In genomic region chr11:97777129-97777529, GRCm38 (mm10) we compare ENCODE assay signal across 10 mouse cellular contexts. TPM values are rescaled to one million over a fixed set of nuclear protein-coding genes. Genes with fewer than 3 reads are reported as not detected.
DNase-seq lines count a peak whose midpoint lies in the region; ATAC-seq and TF ChIP-seq lines count a peak whose summit lies in the region.
"Had no signal": no experiment of that assay in that cellular context is flagged by ENCODE, and none has a peak within 500 bp of the region (broad histone marks: within the 10 kb centered on the region; RNA-seq: fewer than 3 reads in every experiment).

No protein-coding gene starts in this region.

- no peak for TF ChIP-seq POLR2A in spleen, adult 2 months (IDR thresholded peaks at IDR 0.05; ENCODE audit: low read depth, low read length)

- H3K27me3 ChIP-seq in spleen, adult 2 months (ENCODE audit: control insufficient read depth, insufficient read depth, low read length), result no peaks in the 10 kb centered on the region
- no peaks in the 10 kb centered on the region for H3K27me3 ChIP-seq in kidney, postnatal 0 days (ENCODE audit: insufficient read depth, low read length)
- H3K27me3 ChIP-seq: heart, embryonic 13.5 days; neural tube, embryonic 12.5 days had no signal

- ATAC-seq in kidney, postnatal 0 days (replicated peaks; ENCODE audit: low FRiP score, low read depth), result peak; percentile 12; the same call in 1 of the 2 replicates
- no peak for ATAC-seq in erythroblast, adult 5-6 weeks (replicated peaks; ENCODE audit: low FRiP score, poor library complexity, severe bottlenecking)

- H3K36me3 ChIP-seq in spleen, adult 2 months (ENCODE audit: control insufficient read depth, insufficient read depth, low read length), result peaks cover 34% of the 10 kb centered on the region
- H3K36me3 ChIP-seq in kidney, postnatal 0 days (ENCODE audit: insufficient read depth, low read length), result peaks cover 42% of the 10 kb centered on the region

- H3K4me2 ChIP-seq in kidney, postnatal 0 days (ENCODE audit: low read length), result no peak overlapping the region
- H3K4me2 ChIP-seq: heart, embryonic 13.5 days; neural tube, embryonic 12.5 days had no signal

- WGBS in spleen, adult 2 months, result 61% methylated on average over 2 of the region's 2 CpGs
- 40% methylated on average over 2 of the region's 2 CpGs for WGBS in kidney, postnatal 0 days

- no peak overlapping the region for H3K4me3 ChIP-seq in spleen, adult 2 months (ENCODE audit: extremely low read depth, insufficient read depth, insufficient read length)
- H3K4me3 ChIP-seq in kidney, postnatal 0 days (replicated peaks; ENCODE audit: low read depth, low read length), result no peak overlapping the region
- H3K4me3 ChIP-seq: heart, embryonic 13.5 days; neural tube, embryonic 12.5 days had no signal

- no peak overlapping the region for H3K27ac ChIP-seq in spleen, adult 2 months (ENCODE audit: insufficient read depth, low read length)
- H3K27ac ChIP-seq in kidney, postnatal 0 days, result no peak overlapping the region
- H3K27ac ChIP-seq: heart, embryonic 13.5 days; neural tube, embryonic 12.5 days had no signal

- no peaks in the 10 kb centered on the region for H3K9me3 ChIP-seq in kidney, postnatal 0 days (replicated peaks; ENCODE audit: low read length)
- H3K9me3 ChIP-seq: heart, embryonic 13.5 days; neural tube, embryonic 12.5 days had no signal

- peaks cover 7% of the 10 kb centered on the region; the same call in 1 of the 2 replicates for H3K4me1 ChIP-seq in spleen, adult 2 months (ENCODE audit: control insufficient read depth, insufficient read depth, insufficient read length)
- H3K4me1 ChIP-seq in kidney, postnatal 0 days (replicated peaks; ENCODE audit: insufficient read depth, low read length), result peaks cover 3% of the 10 kb centered on the region; the same call in 1 of the 2 replicates

- peak; percentile 15 for DNase-seq in adrenal gland, adult 2 months
- no peak for DNase-seq in adrenal gland, adult 18-20 months (ENCODE audit: low spot score in 2 of 2)
- DNase-seq in spleen, adult 2 months (ENCODE audit: low read depth in 1 of 2, low spot score in 2 of 2), result no peak
- no peak for DNase-seq in spleen, adult 18-20 months
- peak; percentile 70 for DNase-seq in kidney, postnatal 0 days (ENCODE audit: low spot score)
- peak; percentile 44 for DNase-seq in retina, postnatal 1 day
- no peak for DNase-seq in cerebellum, adult 8-10 months

- peak; percentile 7; the same call in 1 of the 2 replicates for TF ChIP-seq CTCF in spleen, adult 2 months (IDR thresholded peaks at IDR 0.05; ENCODE audit: extremely low read depth, insufficient read depth, insufficient read length, insufficient replicate concordance)
- TF ChIP-seq CTCF in kidney, postnatal 0 days (IDR thresholded peaks at IDR 0.05; ENCODE audit: low read depth), result peak; percentile 64

- no peak overlapping the region for H3K9ac ChIP-seq in kidney, postnatal 0 days (ENCODE audit: low read depth, low read length)
- H3K9ac ChIP-seq: heart, embryonic 13.5 days; neural tube, embryonic 12.5 days had no signal

RNA-seq across cellular contexts. Expression of gene 1700001P01Rik, which starts 1.4 kb away (rescaled TPM):
- under 1 TPM in 1 of 2 experiments, not detected in 1; 0.49 TPM for total RNA-seq in adrenal gland, adult 2 months (2021)
- not detected in 2 replicates for polyA plus RNA-seq in adrenal gland, adult 2 months (2012; rRNA removed)
- not detected for total RNA-seq in adrenal gland, adult 18-20 months (2021)
- not detected in 2 replicates for polyA plus RNA-seq in spleen, adult 2 months (2012; rRNA removed)
- polyA plus RNA-seq in kidney, postnatal 0 days (2015; fragmentation: Nextera tagmentation; extraction: Ambion mirVana), result not detected in 2 replicates
- total RNA-seq in erythroblast, adult 5-6 weeks (2015; ENCODE audit: low replicate concordance), result not detected in 2 replicates
- total RNA-seq in erythroblast, adult 5-6 weeks (2017; ENCODE audit: low replicate concordance), result not detected in 2 replicates
- polyA plus RNA-seq: heart, embryonic 13.5 days had no signal

RNA-seq across cellular contexts. Expression of gene Rpl23, which starts 5.1 kb away (rescaled TPM):
- 100 to 1,000 TPM; 700 to 846 TPM for total RNA-seq in adrenal gland, adult 2 months (2021)
- polyA plus RNA-seq in adrenal gland, adult 2 months (2012; rRNA removed), result 13.7 and 14.2 TPM in 2 replicates
- total RNA-seq in adrenal gland, adult 18-20 months (2021), result 100 to 1,000 TPM; 830 to 834 TPM
- 96.9 and 98.1 TPM in 2 replicates for polyA plus RNA-seq in spleen, adult 2 months (2012; rRNA removed)
- 716 and 863 TPM in 2 replicates for polyA plus RNA-seq in kidney, postnatal 0 days (2015; fragmentation: Nextera tagmentation; extraction: Ambion mirVana)
- total RNA-seq in erythroblast, adult 5-6 weeks (2015; ENCODE audit: low replicate concordance), result 241 and 306 TPM in 2 replicates
- 280 and 382 TPM in 2 replicates for total RNA-seq in erythroblast, adult 5-6 weeks (2017; ENCODE audit: low replicate concordance)

RNA-seq across cellular contexts. Expression of gene Cwc25, which starts 10.8 kb away (rescaled TPM):
- total RNA-seq in adrenal gland, adult 2 months (2021), result 10 to 100 TPM; 17.5 to 28.9 TPM
- 5.1 and 6.5 TPM in 2 replicates for polyA plus RNA-seq in adrenal gland, adult 2 months (2012; rRNA removed)
- 10 to 100 TPM; 18.2 to 21.1 TPM for total RNA-seq in adrenal gland, adult 18-20 months (2021)
- 6.7 TPM in 2 replicates for polyA plus RNA-seq in spleen, adult 2 months (2012; rRNA removed)
- polyA plus RNA-seq in kidney, postnatal 0 days (2015; fragmentation: Nextera tagmentation; extraction: Ambion mirVana), result 13.9 and 14.8 TPM in 2 replicates
- total RNA-seq in erythroblast, adult 5-6 weeks (2015; ENCODE audit: low replicate concordance), result 7.1 and 15.4 TPM in 2 replicates
- total RNA-seq in erythroblast, adult 5-6 weeks (2017; ENCODE audit: low replicate concordance), result 8.9 and 12.3 TPM in 2 replicates

RNA-seq across cellular contexts. Expression of gene Lasp1, which starts 21.7 kb away (rescaled TPM):
- total RNA-seq in adrenal gland, adult 2 months (2021), result 100 to 1,000 TPM; 118 to 172 TPM
- 127 and 138 TPM in 2 replicates for polyA plus RNA-seq in adrenal gland, adult 2 months (2012; rRNA removed)
- 100 to 1,000 TPM in 1 of 2 experiments, 10 to 100 TPM in 1; 94.0 to 145 TPM for total RNA-seq in adrenal gland, adult 18-20 months (2021)
- polyA plus RNA-seq in spleen, adult 2 months (2012; rRNA removed), result 69.4 and 75.2 TPM in 2 replicates
- polyA plus RNA-seq in kidney, postnatal 0 days (2015; fragmentation: Nextera tagmentation; extraction: Ambion mirVana), result 87.7 and 96.4 TPM in 2 replicates
- 31.8 and 54.8 TPM in 2 replicates for total RNA-seq in erythroblast, adult 5-6 weeks (2015; ENCODE audit: low replicate concordance)
- total RNA-seq in erythroblast, adult 5-6 weeks (2017; ENCODE audit: low replicate concordance), result 28.4 and 129 TPM in 2 replicates

RNA-seq across cellular contexts. Expression of gene Pip4k2b, which starts 32.6 kb away (rescaled TPM):
- total RNA-seq in adrenal gland, adult 2 months (2021), result 10 to 100 TPM; 26.9 to 27.2 TPM
- 12.8 and 14.7 TPM in 2 replicates for polyA plus RNA-seq in adrenal gland, adult 2 months (2012; rRNA removed)
- 10 to 100 TPM; 22.4 to 26.5 TPM for total RNA-seq in adrenal gland, adult 18-20 months (2021)
- polyA plus RNA-seq in spleen, adult 2 months (2012; rRNA removed), result 17.6 and 19.1 TPM in 2 replicates
- polyA plus RNA-seq in kidney, postnatal 0 days (2015; fragmentation: Nextera tagmentation; extraction: Ambion mirVana), result 1.5 TPM in 2 replicates
- total RNA-seq in erythroblast, adult 5-6 weeks (2015; ENCODE audit: low replicate concordance), result 3.3 and 4.0 TPM in 2 replicates
- 3.6 and 4.5 TPM in 2 replicates for total RNA-seq in erythroblast, adult 5-6 weeks (2017; ENCODE audit: low replicate concordance)

Comparison
In these comparisons a context has a peak if more than half of its experiments do, and no peak if none do; other contexts are left out.
1. DNase-seq: peak in adrenal gland, adult 2 months (single experiment), kidney, postnatal 0 days (single experiment) and retina, postnatal 1 day (single experiment); none in adrenal gland, adult 18-20 months (0 of 2), spleen, adult 2 months (0 of 2), spleen, adult 18-20 months (0 of 2) and cerebellum, adult 8-10 months (single experiment).